Mouse (Mus musculus): ENCODE results near the gene Csf2rb2. TPM values are rescaled to one million over a fixed set of nuclear protein-coding genes. Genes with fewer than 3 reads are reported as not detected.
"Not testable (repeated sequence)": the region's sequence is repeated elsewhere in the genome, so short reads cannot be mapped to it uniquely, and the experiment has no call there.

Gene Csf2rb2
- 0.20 and 0.39 TPM in 2 replicates for polyA plus RNA-seq (2015; fragmentation: Nextera tagmentation; extraction: Ambion mirVana)

- Histone ChIP-seq H3K27ac (no peak within 1 kb of the TSS), H3K9me3 (replicated peaks; ENCODE audit: low read length) (no peaks in the 10 kb centered on the region), H3K4me1 (replicated peaks; ENCODE audit: insufficient read depth, low read length) (no peaks in the 10 kb centered on the region), H3K36me3 (ENCODE audit: insufficient read depth, low read length) (no peaks in the 10 kb centered on the region), H3K4me3 (replicated peaks; ENCODE audit: low read depth, low read length) (no peak within 1 kb of the TSS), H3K9ac (ENCODE audit: low read depth, low read length) (no peak within 1 kb of the TSS), H3K27me3 (ENCODE audit: insufficient read depth, low read length) (no peaks in the 10 kb centered on the region), H3K4me2 (ENCODE audit: low read length) (no peak within 1 kb of the TSS)
- 75% methylated on average over 10 of the region's 10 CpGs for WGBS
- TF ChIP-seq CTCF (IDR thresholded peaks at IDR 0.05; ENCODE audit: low read depth) = no peak
- ATAC-seq (replicated peaks; ENCODE audit: low FRiP score, low read depth) (no peak), DNase-seq (ENCODE audit: low spot score) (no peak)
Measured at GRCm38 (mm10) chr15:78305341-78305933, at the start of gene Csf2rb2. TSS of gene Csf2rb2 (minus strand) at chr15:78305721.

- peak; percentile 82 for TF ChIP-seq CTCF (IDR thresholded peaks at IDR 0.05; ENCODE audit: low read depth)
- Histone ChIP-seq H3K4me3 (replicated peaks; ENCODE audit: low read depth, low read length) (no peak overlapping the region), H3K27ac (no peak overlapping the region), H3K36me3 (ENCODE audit: insufficient read depth, low read length) (no peaks in the 10 kb centered on the region), H3K4me1 (replicated peaks; ENCODE audit: insufficient read depth, low read length) (no peaks in the 10 kb centered on the region), H3K9ac (ENCODE audit: low read depth, low read length) (no peak overlapping the region), H3K27me3 (ENCODE audit: insufficient read depth, low read length) (no peaks in the 10 kb centered on the region), H3K9me3 (replicated peaks; ENCODE audit: low read length) (no peaks in the 10 kb centered on the region), H3K4me2 (ENCODE audit: low read length) (no peak overlapping the region)
- 0% methylated on average over 1 of the region's 1 CpGs for WGBS
- DNase-seq (ENCODE audit: low spot score) (peak; percentile 54), ATAC-seq (replicated peaks; ENCODE audit: low FRiP score, low read depth) (no peak)
Measured at GRCm38 (mm10) chr15:78354958-78355357, 49.4 kb upstream of the Csf2rb2 start.

- WGBS = 58% methylated on average over 3 of the region's 3 CpGs
- no peak for ATAC-seq (replicated peaks; ENCODE audit: low FRiP score, low read depth)
- DNase-seq (ENCODE audit: low spot score) = no peak
Measured at GRCm38 (mm10) chr15:78351586-78352165, 46.2 kb upstream of the Csf2rb2 start.

GRCm38 (mm10) chr15:78344567-78344966 is 39.0 kb upstream of the Csf2rb2 start:
- WGBS = 74% methylated on average over 3 of the region's 3 CpGs
- Histone ChIP-seq H3K27me3 (ENCODE audit: insufficient read depth, low read length) (no peaks in the 10 kb centered on the region), H3K9me3 (replicated peaks; ENCODE audit: low read length) (no peaks in the 10 kb centered on the region), H3K9ac (ENCODE audit: low read depth, low read length) (no peak overlapping the region), H3K36me3 (ENCODE audit: insufficient read depth, low read length) (no peaks in the 10 kb centered on the region), H3K27ac (no peak overlapping the region), H3K4me2 (ENCODE audit: low read length) (no peak overlapping the region), H3K4me1 (replicated peaks; ENCODE audit: insufficient read depth, low read length) (no peaks in the 10 kb centered on the region), H3K4me3 (replicated peaks; ENCODE audit: low read depth, low read length) (no peak overlapping the region)
- no peak for DNase-seq (ENCODE audit: low spot score)
- no peak for ATAC-seq (replicated peaks; ENCODE audit: low FRiP score, low read depth)
- TF ChIP-seq CTCF (IDR thresholded peaks at IDR 0.05; ENCODE audit: low read depth) = no peak

More at GRCm38 (mm10) chr15:78351586-78352165, 46.2 kb upstream of the Csf2rb2 start:
- H3K27me3 ChIP-seq (ENCODE audit: insufficient read depth, low read length) = no peaks in the 10 kb centered on the region
- H3K9me3 ChIP-seq (replicated peaks; ENCODE audit: low read length) = no peaks in the 10 kb centered on the region
- no peak overlapping the region for H3K27ac ChIP-seq
- no peaks in the 10 kb centered on the region for H3K36me3 ChIP-seq (ENCODE audit: insufficient read depth, low read length)
- H3K4me3 ChIP-seq (replicated peaks; ENCODE audit: low read depth, low read length) = no peak overlapping the region
- no peak overlapping the region for H3K4me2 ChIP-seq (ENCODE audit: low read length)
- H3K9ac ChIP-seq (ENCODE audit: low read depth, low read length) = no peak overlapping the region
- no peak for TF ChIP-seq CTCF (IDR thresholded peaks at IDR 0.05; ENCODE audit: low read depth)
- H3K4me1 ChIP-seq (replicated peaks; ENCODE audit: insufficient read depth, low read length) = no peaks in the 10 kb centered on the region

- no peaks in the 10 kb centered on the region for H3K27me3 ChIP-seq (ENCODE audit: insufficient read depth, low read length)
- H3K4me3 ChIP-seq (replicated peaks; ENCODE audit: low read depth, low read length) = no peak overlapping the region
- H3K4me1 ChIP-seq (replicated peaks; ENCODE audit: insufficient read depth, low read length) = no peaks in the 10 kb centered on the region
- no peaks in the 10 kb centered on the region for H3K9me3 ChIP-seq (replicated peaks; ENCODE audit: low read length)
- no peaks in the 10 kb centered on the region for H3K36me3 ChIP-seq (ENCODE audit: insufficient read depth, low read length)
- no peak overlapping the region for H3K9ac ChIP-seq (ENCODE audit: low read depth, low read length)
- no peak for TF ChIP-seq CTCF (IDR thresholded peaks at IDR 0.05; ENCODE audit: low read depth)
- H3K27ac ChIP-seq = no peak overlapping the region
- no peak for ATAC-seq (replicated peaks; ENCODE audit: low FRiP score, low read depth)
- H3K4me2 ChIP-seq (ENCODE audit: low read length) = no peak overlapping the region
- 8% methylated on average over 1 of the region's 1 CpGs for WGBS
- DNase-seq (ENCODE audit: low spot score) = no peak
Measured at GRCm38 (mm10) chr15:78343683-78344082, 38.2 kb upstream of the Csf2rb2 start.

GRCm38 (mm10) chr15:78340919-78341318 is 35.4 kb upstream of the Csf2rb2 start:
- not testable (repeated sequence) for H3K27me3 ChIP-seq (ENCODE audit: insufficient read depth, low read length); DNase-seq (ENCODE audit: low spot score); H3K4me3 ChIP-seq (replicated peaks; ENCODE audit: low read depth, low read length); H3K36me3 ChIP-seq (ENCODE audit: insufficient read depth, low read length); ATAC-seq (replicated peaks; ENCODE audit: low FRiP score, low read depth); H3K27ac ChIP-seq; H3K4me2 ChIP-seq (ENCODE audit: low read length); H3K4me1 ChIP-seq (replicated peaks; ENCODE audit: insufficient read depth, low read length); H3K9ac ChIP-seq (ENCODE audit: low read depth, low read length); H3K9me3 ChIP-seq (replicated peaks; ENCODE audit: low read length)
- 57% methylated on average over 6 of the region's 7 CpGs for WGBS
